Mouse (Mus musculus) forebrain, embryonic 15.5 days (tissue): ENCODE measurements around the gene Cmbl. TPM values are rescaled to one million over a fixed set of nuclear protein-coding genes. Genes with fewer than 3 reads are reported as not detected.

ENCODE experiments used
- ATAC-seq: fragments of 200-750 bp; cut with Nextera tagmentation; replicated peaks from 2 replicates; pipeline ENCODE4 v1.8.0; 2017; ENCODE audit warnings: mild to moderate bottlenecking, moderate TSS enrichment, moderate library complexity
- H3K27ac ChIP-seq: fragments of 300-500 bp; sonication (generic); replicated peaks from 2 replicates; pipeline ENCODE4 v1.5.1; 2015; ENCODE audit warnings: mild to moderate bottlenecking, inconsistent platforms
- H3K27me3 ChIP-seq: fragments of 300-500 bp; sonication (generic); 2 replicates; pipeline ENCODE4 v1.6.1; 2015; ENCODE audit warnings: inconsistent platforms
- H3K36me3 ChIP-seq: fragments of 300-500 bp; sonication (generic); 2 replicates; pipeline ENCODE4 v1.6.1; 2015; ENCODE audit warnings: mild to moderate bottlenecking, inconsistent platforms
- H3K4me1 ChIP-seq: fragments of 300-500 bp; sonication (generic); 2 replicates; pipeline ENCODE4 v1.6.1; 2015; ENCODE audit warnings: inconsistent platforms
- H3K4me2 ChIP-seq: fragments of 300-500 bp; sonication (generic); replicated peaks from 2 replicates; pipeline ENCODE4 v1.6.1; 2015; ENCODE audit warnings: mild to moderate bottlenecking, inconsistent platforms
- H3K4me3 ChIP-seq: fragments of 300-500 bp; sonication (generic); 2 replicates; pipeline ENCODE4 v1.5.1; 2015; ENCODE audit warnings: mild to moderate bottlenecking, inconsistent platforms
- H3K9ac ChIP-seq: fragments of 300-500 bp; sonication (generic); replicated peaks from 2 replicates; pipeline ENCODE4 v1.6.1; 2015; ENCODE audit warnings: mild to moderate bottlenecking, inconsistent platforms
- H3K9me3 ChIP-seq: fragments of 300-500 bp; sonication (generic); 2 replicates; pipeline ENCODE4 v1.6.1; 2016; ENCODE audit warnings: inconsistent platforms
- WGBS: fragments of 180-500 bp; shearing (Covaris S2); methylation state at CpG from one replicate; pipeline ENCODE4 v1.1.7; 2015; ENCODE audit warnings: mixed read lengths; 5-methylcytosine and 5-hydroxymethylcytosine counted together
- polyA plus RNA-seq: library from polyadenylated mRNA; unstranded; fragments of >200 nt; fragmentation: Nextera tagmentation; extraction: Ambion mirVana; gene quantifications from 2 replicates; pipeline ENCODE4 v1.2.1, GENCODE M21; 2015

The Cmbl gene
- polyA plus RNA-seq, 1 experiment from 2014 or later, result 5.0 TPM

GRCm38 (mm10) chr15:31590176-31590575, 25.0 kb downstream of the Cmbl start:
- no peak overlapping the region for H3K4me3 ChIP-seq
- H3K9ac ChIP-seq, result no peak overlapping the region
- H3K4me1 ChIP-seq, result no peaks in the 10 kb centered on the region
- ATAC-seq, result no peak
- H3K27me3 ChIP-seq, result no peaks in the 10 kb centered on the region
- H3K27ac ChIP-seq, result no peak overlapping the region
- no peaks in the 10 kb centered on the region for H3K9me3 ChIP-seq
- no peak overlapping the region for H3K4me2 ChIP-seq
- 95% methylated on average over 5 of the region's 5 CpGs for WGBS
- H3K36me3 ChIP-seq, result peaks cover 63% of the 10 kb centered on the region

GRCm38 (mm10) chr15:31592531-31592930, 27.3 kb downstream of the Cmbl start:
- ATAC-seq, result no peak
- peaks cover 82% of the 10 kb centered on the region for H3K36me3 ChIP-seq
- no peaks in the 10 kb centered on the region for H3K9me3 ChIP-seq
- no peak overlapping the region for H3K27ac ChIP-seq
- no peak overlapping the region for H3K4me3 ChIP-seq
- H3K4me2 ChIP-seq, result no peak overlapping the region
- no peak overlapping the region for H3K9ac ChIP-seq
- 88% methylated on average over 8 of the region's 8 CpGs for WGBS
- peaks cover 4% of the 10 kb centered on the region; the same call in 1 of the 2 replicates for H3K4me1 ChIP-seq
- no peaks in the 10 kb centered on the region for H3K27me3 ChIP-seq

- Histone ChIP-seq H3K4me3 (no peak overlapping the region), H3K27me3 (no peaks in the 10 kb centered on the region), H3K4me1 (peaks cover 11% of the 10 kb centered on the region), H3K36me3 (peaks cover 81% of the 10 kb centered on the region), H3K4me2 (no peak overlapping the region), H3K9me3 (no peaks in the 10 kb centered on the region), H3K27ac (no peak overlapping the region), H3K9ac (no peak overlapping the region)
- 92% methylated on average over 14 of the region's 14 CpGs for WGBS
- no peak for ATAC-seq
These were observed 29.1 kb downstream of the Cmbl start for GRCm38 (mm10) chr15:31594260-31594659.

- H3K4me3 ChIP-seq, result no peak overlapping the region
- 96% methylated on average over 7 of the region's 7 CpGs for WGBS
- no peak overlapping the region for H3K27ac ChIP-seq
- H3K4me2 ChIP-seq, result no peak overlapping the region
- H3K9me3 ChIP-seq, result no peaks in the 10 kb centered on the region
- H3K9ac ChIP-seq, result no peak overlapping the region
- no peak for ATAC-seq
- peaks cover 67% of the 10 kb centered on the region for H3K36me3 ChIP-seq
- H3K4me1 ChIP-seq, result peaks cover 25% of the 10 kb centered on the region
- no peaks in the 10 kb centered on the region for H3K27me3 ChIP-seq
These were observed 30.5 kb downstream of the Cmbl start for GRCm38 (mm10) chr15:31595651-31596050.

GRCm38 (mm10) chr15:31599834-31600233, 34.6 kb downstream of the Cmbl start:
- 81% methylated on average over 4 of the region's 4 CpGs for WGBS
- no peak for ATAC-seq

GRCm38 (mm10) chr15:31601279-31601645, 36.1 kb downstream of the Cmbl start:
- WGBS, result 0% methylated on average over 33 of the region's 33 CpGs
- H3K27me3 ChIP-seq, result no peaks in the 10 kb centered on the region
- H3K27ac ChIP-seq, result peak overlapping the region; percentile 87
- H3K4me2 ChIP-seq, result peak overlapping the region; percentile 83
- peak overlapping the region; percentile 90 for H3K9ac ChIP-seq
- H3K4me3 ChIP-seq, result peak overlapping the region; percentile 85
- ATAC-seq, result peak; percentile 82
- peaks cover 12% of the 10 kb centered on the region for H3K36me3 ChIP-seq
- H3K4me1 ChIP-seq, result peaks cover 35% of the 10 kb centered on the region
- no peaks in the 10 kb centered on the region for H3K9me3 ChIP-seq

More at GRCm38 (mm10) chr15:31599834-31600233, 34.6 kb downstream of the Cmbl start:
- Histone ChIP-seq H3K9ac (no peak overlapping the region), H3K9me3 (no peaks in the 10 kb centered on the region), H3K36me3 (peaks cover 26% of the 10 kb centered on the region), H3K27me3 (no peaks in the 10 kb centered on the region), H3K4me2 (peak overlapping the region; percentile 83), H3K4me1 (peaks cover 35% of the 10 kb centered on the region), H3K27ac (no peak overlapping the region), H3K4me3 (peak overlapping the region; percentile 85)

GRCm38 (mm10) chr15:31601646-31602374, 36.6 kb downstream of the Cmbl start, which contains the start of the genes Cct5 and Fam173b:
Gene Cct5, minus strand, starts transcription at chr15:31601804.
Gene Fam173b, plus strand, starts transcription at chr15:31601852.
- H3K4me1 ChIP-seq, result peaks cover 35% of the 10 kb centered on the region
- under 1% methylated on average over 63 of the region's 63 CpGs for WGBS
- H3K4me2 ChIP-seq, result peak within 1 kb of the TSS; percentile 83
- H3K4me3 ChIP-seq, result peak within 1 kb of the TSS; percentile 85
- H3K27ac ChIP-seq, result peak within 1 kb of the TSS; percentile 98
- ATAC-seq, result peak; percentile 92
- peak within 1 kb of the TSS; percentile 97 for H3K9ac ChIP-seq
- H3K9me3 ChIP-seq, result no peaks in the 10 kb centered on the region
- peaks cover 9% of the 10 kb centered on the region for H3K36me3 ChIP-seq
- H3K27me3 ChIP-seq, result no peaks in the 10 kb centered on the region

GRCm38 (mm10) chr15:31602426-31602825, 37.2 kb downstream of the Cmbl start:
- Histone ChIP-seq H3K36me3 (peaks cover 3% of the 10 kb centered on the region), H3K27me3 (no peaks in the 10 kb centered on the region), H3K27ac (peak overlapping the region; percentile 98), H3K9ac (peak overlapping the region; percentile 97), H3K4me2 (peak overlapping the region; percentile 60), H3K4me3 (peak overlapping the region; percentile 85), H3K4me1 (peaks cover 32% of the 10 kb centered on the region), H3K9me3 (no peaks in the 10 kb centered on the region)
- 2% methylated on average over 15 of the region's 15 CpGs for WGBS
- ATAC-seq, result peak; percentile 77

GRCm38 (mm10) chr15:31603113-31603512, 37.9 kb downstream of the Cmbl start:
- Histone ChIP-seq H3K9me3 (no peaks in the 10 kb centered on the region), H3K27me3 (no peaks in the 10 kb centered on the region), H3K36me3 (no peaks in the 10 kb centered on the region), H3K9ac (peak overlapping the region; percentile 3; the same call in 1 of the 2 replicates), H3K4me3 (peak overlapping the region; percentile 85), H3K27ac (peak overlapping the region; percentile 98), H3K4me2 (peak overlapping the region; percentile 60), H3K4me1 (peaks cover 32% of the 10 kb centered on the region)
- no peak for ATAC-seq
- 90% methylated on average over 13 of the region's 13 CpGs for whole genome bisulfite sequencing

- no peaks in the 10 kb centered on the region for H3K36me3 ChIP-seq
- H3K9ac ChIP-seq, result no peak overlapping the region
- H3K27ac ChIP-seq, result no peak overlapping the region
- H3K27me3 ChIP-seq, result no peaks in the 10 kb centered on the region
- no peaks in the 10 kb centered on the region for H3K9me3 ChIP-seq
- 67% methylated on average over 6 of the region's 6 CpGs for WGBS
- no peak overlapping the region for H3K4me3 ChIP-seq
- H3K4me2 ChIP-seq, result no peak overlapping the region
- no peak for ATAC-seq
- peaks cover 8% of the 10 kb centered on the region for H3K4me1 ChIP-seq
These were observed 41.6 kb downstream of the Cmbl start for GRCm38 (mm10) chr15:31606821-31607220.

GRCm38 (mm10) chr15:31611027-31611426, 45.8 kb downstream of the Cmbl start:
- H3K27ac ChIP-seq, result no peak overlapping the region
- H3K4me3 ChIP-seq, result no peak overlapping the region
- WGBS, result 56% methylated on average over 3 of the region's 3 CpGs
- no peak overlapping the region for H3K4me2 ChIP-seq
- H3K36me3 ChIP-seq, result no peaks in the 10 kb centered on the region
- peak; percentile 86 for ATAC-seq
- H3K27me3 ChIP-seq, result no peaks in the 10 kb centered on the region
- no peaks in the 10 kb centered on the region for H3K9me3 ChIP-seq
- no peaks in the 10 kb centered on the region; the same call in 1 of the 2 replicates for H3K4me1 ChIP-seq
- no peak overlapping the region for H3K9ac ChIP-seq

GRCm38 (mm10) chr15:31611976-31612375, 46.8 kb downstream of the Cmbl start:
- no peak overlapping the region for H3K4me2 ChIP-seq
- no peaks in the 10 kb centered on the region for H3K36me3 ChIP-seq
- no peak overlapping the region for H3K27ac ChIP-seq
- H3K27me3 ChIP-seq, result no peaks in the 10 kb centered on the region
- WGBS, result 95% methylated on average over 4 of the region's 4 CpGs
- ATAC-seq, result no peak
- H3K9ac ChIP-seq, result no peak overlapping the region
- H3K4me1 ChIP-seq, result no peaks in the 10 kb centered on the region; the same call in 1 of the 2 replicates
- H3K9me3 ChIP-seq, result no peaks in the 10 kb centered on the region
- H3K4me3 ChIP-seq, result no peak overlapping the region
